Mouse (Mus musculus): ENCODE measurements at regions not wholly inside any gene's neighbourhood (a gene's known extent, or its start where the extent isn't known, plus 50 kb on each side); places are given as distances from the start of the nearest gene placed in this dataset.

DNA sequence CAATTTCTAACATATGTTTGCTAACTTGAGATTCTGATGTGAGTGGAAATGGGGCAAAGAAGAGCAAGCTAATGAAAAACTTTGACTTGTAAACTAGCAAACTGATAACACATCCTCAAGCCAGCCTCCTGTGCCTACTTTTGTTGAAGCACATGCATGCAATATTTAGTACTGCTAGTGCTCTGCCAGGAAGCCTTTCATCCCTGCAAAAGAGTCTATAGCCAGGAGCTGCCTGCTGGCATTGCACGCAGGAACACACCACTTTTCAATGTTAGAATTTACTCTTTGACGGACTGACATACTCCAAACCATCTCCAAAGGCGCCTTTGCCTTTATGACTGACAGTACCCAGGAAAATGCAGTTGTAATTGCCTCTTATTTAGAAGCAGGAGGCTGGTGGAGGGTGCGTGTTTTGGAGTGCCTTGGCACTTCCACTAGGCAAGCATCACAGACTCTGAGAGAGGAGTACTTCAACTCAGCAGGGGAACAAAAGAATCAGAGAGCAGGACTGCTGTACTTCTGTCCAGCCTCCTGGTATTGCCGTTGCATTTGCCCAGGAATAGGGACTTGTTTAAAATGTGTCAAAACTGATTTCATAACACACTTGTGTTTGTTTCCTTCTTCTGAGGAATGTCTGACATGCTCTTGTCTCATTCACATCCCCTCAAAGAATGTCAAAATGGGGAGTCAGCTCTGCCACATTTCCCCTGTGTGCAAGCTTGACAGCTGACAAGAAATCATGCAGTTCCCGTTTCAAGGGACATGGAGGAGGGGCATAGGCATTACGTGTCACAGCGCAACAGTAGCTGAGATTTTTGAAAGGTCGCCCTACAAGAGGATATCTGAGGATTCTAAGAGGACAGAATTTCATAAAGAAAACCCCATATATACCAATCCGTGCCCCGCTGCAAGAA, 503.8 kb upstream of the Gm10306 start:
- TF ChIP-seq POLR2A (IDR thresholded peaks at IDR 0.05; ENCODE audit: low read depth, low read length) (no peak), CTCF (conservative IDR thresholded peaks at IDR 0.05 in 1 of 2, IDR thresholded peaks at IDR 0.05 in 1 of 2; ENCODE audit: low read depth in 2 of 2, low read length in 2 of 2) (no peak), USF2 (conservative IDR thresholded peaks at IDR 0.05; ENCODE audit: low read depth, low read length) (no peak), MAFK (IDR thresholded peaks at IDR 0.05; ENCODE audit: insufficient replicate concordance, low read length) (no peak), EP300 (IDR thresholded peaks at IDR 0.05; ENCODE audit: low read length) (no peak), MYC (IDR thresholded peaks at IDR 0.05; ENCODE audit: low read depth, low read length) (no peak)
